Mouse (Mus musculus): Measurements from ENCODE around the gene Ppp3r1.

DNA sequence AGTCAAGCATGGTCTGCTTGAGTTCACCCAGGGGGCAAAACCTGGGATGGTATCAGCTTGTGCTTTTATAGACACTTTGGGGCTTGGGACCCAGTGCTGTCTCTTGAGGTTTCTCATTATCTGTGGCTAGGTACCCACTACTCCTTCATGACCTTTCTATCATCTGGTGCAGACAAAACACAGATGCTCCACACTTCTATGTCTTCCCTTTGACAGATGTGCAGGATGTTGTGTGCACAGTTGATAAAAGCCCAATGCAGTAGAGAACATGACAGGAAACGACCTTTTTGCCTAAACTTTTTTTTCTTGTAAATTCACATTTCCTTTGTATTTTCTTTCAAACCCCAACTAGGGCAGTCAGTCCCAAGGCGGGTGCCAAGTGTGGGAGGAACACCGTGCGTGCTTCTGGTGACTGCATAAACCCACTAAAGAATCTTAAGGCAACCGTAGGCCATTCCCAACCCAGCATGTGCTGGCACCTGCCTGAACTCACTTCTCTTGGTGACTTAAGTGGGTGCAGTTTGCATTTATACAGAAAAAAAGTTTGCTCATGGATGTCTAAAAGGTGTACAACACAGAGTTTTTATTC lies 77.5 kb downstream of the Ppp3r1 start:
- no peak for TF ChIP-seq CTCF (IDR thresholded peaks at IDR 0.05; ENCODE audit: low read depth)
- TF ChIP-seq EP300 (IDR thresholded peaks at IDR 0.05; ENCODE audit: low read depth) = no peak
